Mouse (Mus musculus) heart, embryonic 13.5 days (tissue): ENCODE results near the gene Igf2bp3. TPM values are rescaled to one million over a fixed set of nuclear protein-coding genes. Genes with fewer than 3 reads are reported as not detected.

Source experiments
- ATAC-seq: fragments of 200-750 bp; cut with Nextera tagmentation; 2 replicates; pipeline ENCODE4 v1.8.0; 2017; ENCODE audit warnings: moderate TSS enrichment; ENCODE audit not compliant: insufficient number of reproducible peaks, low FRiP score, low TSS enrichment; ENCODE audit errors: extremely low read depth
- H3K27ac ChIP-seq: fragments of 300-500 bp; sonication (generic); replicated peaks from 2 replicates; pipeline ENCODE4 v1.5.1; 2015; ENCODE audit warnings: moderate library complexity, mild to moderate bottlenecking, inconsistent platforms
- H3K27me3 ChIP-seq: fragments of 300-500 bp; sonication (generic); replicated peaks from 2 replicates; pipeline ENCODE4 v1.6.1; 2015; ENCODE audit warnings: mild to moderate bottlenecking, inconsistent platforms
- H3K36me3 ChIP-seq: fragments of 300-500 bp; sonication (generic); 2 replicates; pipeline ENCODE4 v1.6.1; 2015; ENCODE audit warnings: mild to moderate bottlenecking, inconsistent platforms
- H3K4me1 ChIP-seq: fragments of 300-500 bp; sonication (generic); 2 replicates; pipeline ENCODE4 v1.6.1; 2015; ENCODE audit warnings: inconsistent platforms
- H3K4me2 ChIP-seq: fragments of 300-500 bp; sonication (generic); 2 replicates; pipeline ENCODE4 v1.6.1; 2015; ENCODE audit warnings: inconsistent platforms, mild to moderate bottlenecking, moderate library complexity
- H3K4me3 ChIP-seq: fragments of 300-500 bp; sonication (generic); 2 replicates; pipeline ENCODE4 v1.5.1; 2015; ENCODE audit warnings: moderate library complexity, mild to moderate bottlenecking, inconsistent platforms
- H3K9ac ChIP-seq: fragments of 300-500 bp; sonication (generic); 2 replicates; pipeline ENCODE4 v1.6.1; 2015; ENCODE audit warnings: inconsistent platforms, mild to moderate bottlenecking, moderate library complexity
- H3K9me3 ChIP-seq: fragments of 300-500 bp; sonication (generic); 2 replicates; pipeline ENCODE4 v1.6.1; 2016; ENCODE audit warnings: inconsistent platforms
- WGBS: fragments of 180-500 bp; shearing (Covaris S2); methylation state at CpG from one replicate; pipeline ENCODE4 v1.1.7; 2015; ENCODE audit warnings: mixed read lengths; 5-methylcytosine and 5-hydroxymethylcytosine counted together
- polyA plus RNA-seq: library from polyadenylated mRNA; unstranded; fragments of >200 nt; fragmentation: Nextera tagmentation; extraction: Ambion mirVana; gene quantifications from 2 replicates; pipeline ENCODE4 v1.2.1, GENCODE M21; 2015

Igf2bp3 gene
- polyA plus RNA-seq, 1 experiment from 2014 or later: 39.2 TPM

DNA sequence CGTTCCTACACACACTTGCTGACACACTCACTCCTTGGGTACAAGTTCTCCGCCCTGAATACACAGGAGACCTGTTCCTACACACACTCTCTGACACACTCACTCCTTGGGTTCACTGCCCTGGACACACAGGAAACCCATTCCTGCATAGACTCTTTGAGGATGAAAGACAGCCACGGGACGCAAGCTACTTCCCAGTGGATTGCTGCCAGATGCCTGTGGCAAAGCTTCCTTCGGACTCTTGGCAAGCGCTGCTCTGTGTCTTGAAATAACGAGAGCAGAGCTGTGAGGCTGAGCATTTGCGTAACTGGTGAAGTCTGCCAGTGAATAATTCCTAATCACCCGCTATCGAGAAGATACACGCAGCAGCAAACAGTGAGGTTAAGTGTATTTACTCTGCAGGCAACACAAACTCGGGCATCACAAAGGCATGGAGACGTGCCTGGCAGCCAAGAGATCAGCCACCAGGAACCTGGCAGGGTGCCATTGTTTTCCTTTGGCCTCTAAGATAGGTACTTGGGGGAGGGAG is 117.8 kb downstream of the Igf2bp3 start:
- H3K4me1 ChIP-seq: peaks cover 68% of the 10 kb centered on the region
- ATAC-seq: peak; percentile 48; the same call in 1 of the 2 replicates

DNA sequence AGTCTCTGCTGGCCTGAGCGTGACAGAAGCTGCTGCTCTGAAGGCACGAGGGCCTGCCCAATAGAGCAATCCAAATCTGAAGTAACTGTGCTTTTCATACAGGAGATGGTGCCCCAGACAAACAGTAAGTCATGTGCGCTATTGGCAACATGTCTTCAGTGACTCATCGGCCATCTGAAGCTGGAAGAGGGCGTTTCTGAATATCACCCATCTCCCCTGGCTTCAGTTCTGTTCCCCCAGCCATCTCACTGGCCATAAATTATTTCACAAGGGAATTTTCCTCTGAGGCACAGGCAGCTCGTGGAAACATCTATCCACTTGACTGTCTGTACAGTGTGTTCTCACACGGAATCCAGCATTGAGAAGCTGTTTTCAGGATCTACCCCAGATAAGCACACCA is 118.3 kb downstream of the Igf2bp3 start:
- Histone ChIP-seq H3K36me3 (peaks cover 44% of the 10 kb centered on the region), H3K27me3 (no peaks in the 10 kb centered on the region)
- no peak for ATAC-seq

More for the DNA sequence above, 117.8 kb downstream of the Igf2bp3 start:
- Histone ChIP-seq H3K27me3 (no peaks in the 10 kb centered on the region), H3K9me3 (no peaks in the 10 kb centered on the region), H3K4me3 (peak overlapping the region; percentile 12; the same call in 1 of the 2 replicates), H3K9ac (peak overlapping the region; percentile 28), H3K27ac (peak overlapping the region; percentile 89), H3K36me3 (peaks cover 39% of the 10 kb centered on the region), H3K4me2 (peak overlapping the region; percentile 57)
- 27% methylated on average over 13 of the region's 13 CpGs for WGBS

GRCm38 (mm10) chr6:49094968-49095367 is 119.8 kb downstream of the Igf2bp3 start:
- Histone ChIP-seq H3K4me2 (no peak overlapping the region), H3K9ac (no peak overlapping the region), H3K9me3 (no peaks in the 10 kb centered on the region), H3K4me3 (no peak overlapping the region), H3K4me1 (peaks cover 50% of the 10 kb centered on the region), H3K27ac (no peak overlapping the region), H3K27me3 (no peaks in the 10 kb centered on the region), H3K36me3 (peaks cover 59% of the 10 kb centered on the region)
- WGBS: 85% methylated on average over 10 of the region's 10 CpGs
- no peak for ATAC-seq

More for the DNA sequence above, 118.3 kb downstream of the Igf2bp3 start:
- Histone ChIP-seq H3K4me2 (peak overlapping the region; percentile 57), H3K9ac (peak overlapping the region; percentile 28), H3K27ac (peak overlapping the region; percentile 89), H3K9me3 (no peaks in the 10 kb centered on the region), H3K4me3 (no peak overlapping the region), H3K4me1 (peaks cover 64% of the 10 kb centered on the region)
- 61% methylated on average over 7 of the region's 7 CpGs for WGBS

- no peaks in the 10 kb centered on the region for H3K4me1 ChIP-seq
- no peaks in the 10 kb centered on the region for H3K9me3 ChIP-seq
- ATAC-seq: no peak
- no peaks in the 10 kb centered on the region for H3K27me3 ChIP-seq
- peaks cover 61% of the 10 kb centered on the region for H3K36me3 ChIP-seq
- H3K4me3 ChIP-seq: no peak overlapping the region
- 82% methylated on average over 4 of the region's 4 CpGs for WGBS
- no peak overlapping the region for H3K9ac ChIP-seq
- no peak overlapping the region for H3K4me2 ChIP-seq
- H3K27ac ChIP-seq: no peak overlapping the region
Observed at GRCm38 (mm10) chr6:49083008-49083407, 131.7 kb downstream of the Igf2bp3 start.

GRCm38 (mm10) chr6:49079313-49079712 is 135.4 kb downstream of the Igf2bp3 start:
- no peak for ATAC-seq
- 84% methylated on average over 1 of the region's 1 CpGs for WGBS
- H3K4me3 ChIP-seq: no peak overlapping the region
- no peaks in the 10 kb centered on the region for H3K27me3 ChIP-seq
- H3K4me1 ChIP-seq: peaks cover 9% of the 10 kb centered on the region
- H3K36me3 ChIP-seq: peaks cover 26% of the 10 kb centered on the region
- H3K9me3 ChIP-seq: no peaks in the 10 kb centered on the region
- no peak overlapping the region for H3K4me2 ChIP-seq
- no peak overlapping the region for H3K27ac ChIP-seq
- H3K9ac ChIP-seq: no peak overlapping the region

- H3K4me2 ChIP-seq: no peak overlapping the region
- H3K4me1 ChIP-seq: peaks cover 13% of the 10 kb centered on the region
- H3K27ac ChIP-seq: no peak overlapping the region
- peaks cover 12% of the 10 kb centered on the region for H3K36me3 ChIP-seq
- ATAC-seq: no peak
- WGBS: 73% methylated on average over 2 of the region's 2 CpGs
- H3K27me3 ChIP-seq: no peaks in the 10 kb centered on the region
- H3K9me3 ChIP-seq: no peaks in the 10 kb centered on the region
- no peak overlapping the region for H3K9ac ChIP-seq
- no peak overlapping the region for H3K4me3 ChIP-seq
Observed at GRCm38 (mm10) chr6:49077894-49078293, 136.9 kb downstream of the Igf2bp3 start.

DNA sequence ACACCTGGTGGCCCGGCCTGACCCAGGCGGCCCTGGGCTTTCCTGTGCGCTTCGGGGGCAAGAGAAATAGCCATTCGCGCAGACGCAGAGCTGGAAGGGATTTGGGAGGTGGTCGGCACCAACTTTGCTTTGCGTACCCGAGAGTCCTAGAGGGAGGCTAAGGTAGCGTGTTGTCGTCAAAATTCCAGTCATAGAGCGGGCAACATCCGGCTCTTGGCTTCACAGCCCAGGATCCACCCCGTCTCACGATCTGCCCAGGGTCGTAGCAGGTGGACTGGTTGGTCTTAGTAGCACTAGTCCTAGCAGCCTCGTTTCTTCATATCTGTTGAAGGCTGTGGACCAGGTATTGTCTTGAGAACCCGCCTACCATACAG is 140.7 kb downstream of the Igf2bp3 start:
- 0 out of 2 replicates have a peak, but pooled peaks have one; percentile 7 for ATAC-seq
- H3K4me3 ChIP-seq: peak overlapping the region; percentile 99
- H3K4me2 ChIP-seq: peak overlapping the region; percentile 88
- peaks cover 14% of the 10 kb centered on the region for H3K4me1 ChIP-seq
- peak overlapping the region; percentile 97 for H3K9ac ChIP-seq
- peak overlapping the region; percentile 82 for H3K27ac ChIP-seq
- H3K27me3 ChIP-seq: no peaks in the 10 kb centered on the region
- WGBS: under 1% methylated on average over 19 of the region's 19 CpGs
- H3K36me3 ChIP-seq: no peaks in the 10 kb centered on the region
- H3K9me3 ChIP-seq: no peaks in the 10 kb centered on the region

DNA sequence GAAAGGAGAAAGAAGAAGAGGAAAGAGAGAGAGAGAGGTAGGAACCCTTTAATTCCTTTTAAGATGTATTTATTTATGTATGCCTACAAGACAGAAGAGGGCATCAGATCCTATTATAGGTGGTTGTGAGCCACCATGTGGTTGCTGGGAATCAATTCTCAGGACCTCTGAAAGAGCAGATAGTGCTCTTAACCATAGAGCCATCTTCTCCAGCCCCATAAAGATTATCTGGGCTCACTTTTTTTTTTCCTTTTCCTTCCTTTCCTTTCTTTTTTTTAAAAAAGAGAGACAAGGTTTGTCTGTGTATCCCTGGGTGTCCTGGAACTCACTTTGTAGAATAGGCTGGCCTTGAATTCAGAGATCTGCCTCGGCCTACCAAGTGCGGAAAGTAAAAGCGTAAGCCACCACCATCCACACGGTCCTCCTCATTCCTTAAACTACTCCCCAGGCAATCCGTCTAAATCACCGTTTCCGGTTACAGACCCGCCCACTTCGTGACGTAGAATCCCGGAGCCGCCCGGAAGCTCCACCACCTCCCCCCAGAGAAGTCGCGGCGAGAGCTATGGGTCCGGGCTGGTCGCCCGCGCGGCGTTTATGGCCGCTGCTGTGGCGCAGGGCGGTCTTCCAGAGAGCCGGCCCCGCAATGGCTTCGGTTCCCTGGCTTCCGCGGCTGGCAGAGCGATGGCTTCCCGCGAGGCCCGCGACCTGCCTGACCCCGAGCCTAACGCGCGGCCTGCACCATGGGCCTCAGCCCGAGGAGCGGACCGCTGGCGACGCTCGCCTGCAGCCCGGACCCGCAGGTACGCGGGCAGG is 141.2 kb downstream of the Igf2bp3 start, which contains the start of gene Malsu1:
TSS of gene Malsu1 (plus strand) at position 492 of the 813 bp plus-strand sequence.
- H3K27me3 ChIP-seq: no peaks in the 10 kb centered on the region
- under 1% methylated on average over 49 of the region's 49 CpGs for WGBS
- H3K9me3 ChIP-seq: no peaks in the 10 kb centered on the region
- peaks cover 14% of the 10 kb centered on the region for H3K4me1 ChIP-seq
- peak within 1 kb of the TSS; percentile 97 for H3K9ac ChIP-seq
- H3K4me2 ChIP-seq: peak within 1 kb of the TSS; percentile 88
- H3K4me3 ChIP-seq: peak within 1 kb of the TSS; percentile 99
- peak; percentile 91 for ATAC-seq
- peak within 1 kb of the TSS; percentile 82 for H3K27ac ChIP-seq
- no peaks in the 10 kb centered on the region for H3K36me3 ChIP-seq

- H3K4me3 ChIP-seq: no peak overlapping the region
- no peaks in the 10 kb centered on the region for H3K36me3 ChIP-seq
- no peak overlapping the region for H3K4me2 ChIP-seq
- WGBS: 32% methylated on average over 4 of the region's 4 CpGs
- H3K9me3 ChIP-seq: no peaks in the 10 kb centered on the region
- H3K27ac ChIP-seq: no peak overlapping the region
- H3K27me3 ChIP-seq: no peaks in the 10 kb centered on the region
- H3K4me1 ChIP-seq: peaks cover 4% of the 10 kb centered on the region
- ATAC-seq: no peak
- no peak overlapping the region for H3K9ac ChIP-seq
Observed at GRCm38 (mm10) chr6:49068361-49068760, 146.4 kb downstream of the Igf2bp3 start.

- H3K4me2 ChIP-seq: no peak overlapping the region
- H3K9me3 ChIP-seq: no peaks in the 10 kb centered on the region
- no peak for ATAC-seq
- no peak overlapping the region for H3K27ac ChIP-seq
- H3K4me1 ChIP-seq: no peaks in the 10 kb centered on the region
- H3K4me3 ChIP-seq: no peak overlapping the region
- 33% methylated on average over 8 of the region's 8 CpGs for WGBS
- H3K27me3 ChIP-seq: no peaks in the 10 kb centered on the region
- no peaks in the 10 kb centered on the region for H3K36me3 ChIP-seq
- no peak overlapping the region for H3K9ac ChIP-seq
Observed at GRCm38 (mm10) chr6:49057053-49058021, 157.4 kb downstream of the Igf2bp3 start.

DNA sequence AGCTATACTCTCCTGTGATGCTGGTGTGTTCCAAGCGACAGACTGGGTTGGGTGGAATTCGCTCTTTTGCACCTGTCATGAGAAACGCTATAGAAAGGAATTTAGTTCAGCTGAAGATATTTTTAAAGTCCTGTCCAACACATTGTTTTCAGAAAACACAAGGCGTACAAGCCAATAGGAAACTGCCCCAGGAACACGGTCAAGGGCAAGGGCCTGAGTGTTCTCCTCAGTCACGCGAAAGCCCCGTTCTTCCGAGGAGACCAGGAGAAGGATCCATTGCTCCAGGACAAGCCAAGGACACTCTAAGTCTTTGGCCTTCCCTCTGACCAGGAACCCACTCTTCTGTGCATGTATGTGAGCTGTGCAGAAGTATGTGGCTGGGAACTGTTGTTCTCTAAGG is 158.7 kb downstream of the Igf2bp3 start:
- no peak overlapping the region for H3K4me2 ChIP-seq
- no peak overlapping the region for H3K9ac ChIP-seq
- H3K36me3 ChIP-seq: no peaks in the 10 kb centered on the region
- no peaks in the 10 kb centered on the region for H3K27me3 ChIP-seq
- WGBS: 82% methylated on average over 9 of the region's 9 CpGs
- H3K27ac ChIP-seq: no peak overlapping the region
- ATAC-seq: no peak
- H3K4me3 ChIP-seq: no peak overlapping the region
- H3K4me1 ChIP-seq: no peaks in the 10 kb centered on the region
- H3K9me3 ChIP-seq: no peaks in the 10 kb centered on the region
